Mouse (Mus musculus): ENCODE data around the gene Plekha4.

Plekha4 gene

GRCm38 (mm10) chr7:45538163-45539041 is 12.3 kb downstream of the Plekha4 start:
- in situ Hi-C loops (cut with MboI, MseI), result no loop called here

DNA sequence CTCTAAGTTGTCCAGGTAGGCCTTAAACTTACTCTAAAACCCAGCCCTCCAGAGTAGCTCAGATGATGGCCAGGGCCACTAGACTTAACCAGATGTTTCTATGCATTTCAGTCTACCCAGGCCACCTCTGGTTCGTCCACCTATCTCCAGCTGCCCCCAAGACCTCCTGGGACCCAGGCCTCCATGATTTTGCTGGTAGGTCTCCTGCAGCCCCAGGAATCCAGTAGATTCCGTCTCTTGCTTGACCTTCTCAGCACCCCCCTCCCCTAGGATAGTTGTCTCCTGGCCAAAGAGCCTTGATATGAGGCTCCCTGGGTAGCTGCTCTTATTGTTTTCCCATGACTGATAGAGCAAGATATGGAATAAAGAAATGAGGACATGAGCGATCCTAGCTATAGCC is 13.0 kb downstream of the Plekha4 start:
- in situ Hi-C loops (cut with MboI, MseI), result no loop called here

GRCm38 (mm10) chr7:45540213-45540612 is 14.1 kb downstream of the Plekha4 start:
- in situ Hi-C loops (cut with MboI, MseI), result no loop called here

- in situ Hi-C loops (cut with MboI, MseI), result no loop called here
These were observed 18.4 kb downstream of the Plekha4 start for GRCm38 (mm10) chr7:45544525-45544924.

- in situ Hi-C loops (cut with MboI, MseI), result loop anchor here (5.0 kb wide), 1 partner anchor 42 kb away; no protein-coding TSS in a partner anchor
These were observed 23.7 kb downstream of the Plekha4 start for GRCm38 (mm10) chr7:45549641-45550436.

DNA sequence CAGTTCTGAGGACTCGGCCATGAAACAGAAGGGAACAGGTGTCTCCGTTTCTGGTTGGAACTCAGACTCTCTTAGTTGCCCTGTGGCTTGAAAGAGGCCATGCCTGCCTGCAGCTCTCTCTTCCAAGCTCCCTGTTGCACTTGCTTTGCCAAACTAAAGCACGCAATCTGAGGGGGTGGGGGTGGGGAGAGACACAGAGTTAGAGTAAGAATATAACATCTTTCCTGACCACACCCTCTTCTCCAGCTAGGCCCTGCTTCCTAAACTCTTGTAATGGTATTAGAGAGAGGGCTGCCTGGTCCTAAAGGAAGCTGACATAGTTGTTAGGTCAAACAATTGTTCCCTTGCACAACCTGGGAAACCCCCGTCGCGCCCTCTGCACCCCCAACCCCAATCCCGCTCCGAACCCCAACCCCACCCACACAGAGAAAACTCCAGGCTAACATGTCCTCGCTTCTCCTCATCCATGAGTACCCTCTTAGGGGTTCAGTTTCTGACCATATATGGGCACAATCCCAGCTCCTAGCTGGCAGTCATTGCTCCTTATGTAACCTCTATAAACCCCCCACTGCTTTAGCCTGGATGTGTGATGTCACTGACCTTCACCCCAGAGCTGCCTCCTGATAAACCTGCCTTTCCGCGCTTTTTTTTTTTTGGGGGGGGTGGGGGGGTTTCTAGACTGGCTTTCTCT is 24.8 kb downstream of the Plekha4 start:
- in situ Hi-C loops (cut with MboI, MseI), result loop anchor here (5.0 kb wide), 1 partner anchor 41 kb away; no protein-coding TSS in a partner anchor

GRCm38 (mm10) chr7:45551512-45551883 is 25.4 kb downstream of the Plekha4 start:
- in situ Hi-C loops (cut with MboI, MseI), result loop anchor here (5.0 kb wide), 1 partner anchor 41 kb away; no protein-coding TSS in a partner anchor

- in situ Hi-C loops (cut with MboI, MseI), result loop anchor here (5.0 kb wide), 1 partner anchor 39 kb away; no protein-coding TSS in a partner anchor
These were observed 27.4 kb downstream of the Plekha4 start for GRCm38 (mm10) chr7:45553519-45553918.

DNA sequence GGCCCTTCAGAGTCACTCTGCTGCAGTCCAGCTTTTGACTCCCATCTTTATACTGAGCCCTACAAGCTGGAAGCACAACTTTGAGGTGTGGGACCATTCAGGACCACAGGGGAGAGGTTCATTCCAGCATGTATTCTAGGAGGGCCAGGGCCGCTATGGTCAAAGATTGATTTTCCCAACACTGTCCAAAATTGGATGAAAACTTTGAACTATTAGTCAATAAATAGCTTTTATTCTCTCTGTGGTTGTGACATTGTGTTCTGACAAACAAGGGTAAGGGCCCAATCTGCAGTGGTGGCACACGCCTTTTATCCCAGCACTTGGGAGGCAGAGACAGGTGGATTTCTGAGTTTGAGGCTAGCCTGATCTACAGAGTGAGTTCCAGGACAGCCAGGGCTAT is 27.9 kb downstream of the Plekha4 start:
- in situ Hi-C loops (cut with MboI, MseI), result loop anchor here (5.0 kb wide), 1 partner anchor 38 kb away; no protein-coding TSS in a partner anchor

- in situ Hi-C loops (cut with MboI, MseI), result loop anchor here (5.0 kb wide), 1 partner anchor 38 kb away; no protein-coding TSS in a partner anchor
These were observed 28.6 kb downstream of the Plekha4 start, which contains the start of gene Hsd17b14 for GRCm38 (mm10) chr7:45554744-45555143. Hsd17b14 (plus strand) TSS chr7:45554893.

- in situ Hi-C loops (cut with MboI, MseI), result no loop called here
These were observed 29.7 kb downstream of the Plekha4 start for GRCm38 (mm10) chr7:45555787-45556186.

- in situ Hi-C loops (cut with MboI, MseI), result no loop called here
These were observed 32.8 kb downstream of the Plekha4 start for GRCm38 (mm10) chr7:45558907-45559306.

DNA sequence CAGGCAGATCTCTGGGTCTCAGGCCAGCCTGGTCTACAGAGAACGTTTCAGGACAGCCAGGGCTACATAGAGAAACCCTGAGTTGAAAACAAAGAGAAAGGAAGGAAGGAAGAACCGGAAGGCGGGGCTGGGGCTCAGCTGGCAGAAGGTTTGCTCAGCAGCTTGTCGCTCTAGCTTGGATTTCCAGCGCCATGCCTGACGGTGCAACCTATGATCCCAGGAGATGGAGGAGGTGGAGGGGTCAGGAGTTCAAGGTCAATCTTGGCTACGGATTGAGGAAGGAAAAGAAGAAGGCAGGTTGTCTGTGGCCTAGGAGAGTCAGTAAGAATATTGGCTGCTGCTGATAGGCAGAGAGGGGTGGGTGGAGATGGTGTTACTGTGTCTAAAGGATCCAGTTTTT is 34.1 kb downstream of the Plekha4 start:
- in situ Hi-C loops (cut with MboI, MseI), result loop anchor here (5.0 kb wide), 1 partner anchor 83 kb away; no protein-coding TSS in a partner anchor

DNA sequence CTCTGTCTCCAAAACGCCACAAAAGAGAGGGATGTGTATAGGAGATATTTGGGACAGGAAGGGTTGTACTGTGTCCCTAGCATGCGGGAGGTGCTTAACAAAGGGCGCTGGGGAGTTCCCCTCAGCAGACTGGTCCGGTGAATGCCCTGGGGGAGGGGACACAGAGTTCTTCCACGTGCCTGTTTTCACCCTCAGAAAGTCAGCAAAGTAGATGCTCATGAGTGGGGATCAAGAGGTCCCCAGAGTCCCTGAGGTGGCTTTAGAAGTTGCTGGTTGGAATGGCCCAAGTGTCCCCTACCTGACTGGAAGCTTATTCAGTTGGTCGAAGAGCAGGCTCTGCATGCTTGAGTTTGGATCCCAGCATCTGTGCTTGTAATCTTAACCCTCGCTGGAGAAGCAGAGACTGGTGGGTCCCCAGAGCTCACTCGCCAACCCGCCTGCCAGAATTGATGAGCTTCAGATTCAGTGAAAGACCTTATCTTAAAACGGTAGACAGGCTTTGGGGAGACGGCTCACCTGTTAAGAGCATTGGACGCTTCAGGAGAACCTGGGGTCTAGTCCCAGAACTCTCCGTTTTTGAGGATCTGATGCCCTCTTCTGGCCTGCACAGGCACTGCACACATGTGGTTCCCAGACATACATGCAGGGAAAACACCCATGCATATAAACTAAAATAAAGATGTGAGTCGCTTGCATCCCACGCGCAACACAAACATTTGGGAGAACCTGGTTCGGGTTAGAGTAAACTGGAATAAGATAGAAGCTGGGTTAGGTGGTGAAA is 34.9 kb downstream of the Plekha4 start:
- in situ Hi-C loops (cut with MboI, MseI), result loop anchor here (5.0 kb wide), 1 partner anchor 84 kb away; no protein-coding TSS in a partner anchor

DNA sequence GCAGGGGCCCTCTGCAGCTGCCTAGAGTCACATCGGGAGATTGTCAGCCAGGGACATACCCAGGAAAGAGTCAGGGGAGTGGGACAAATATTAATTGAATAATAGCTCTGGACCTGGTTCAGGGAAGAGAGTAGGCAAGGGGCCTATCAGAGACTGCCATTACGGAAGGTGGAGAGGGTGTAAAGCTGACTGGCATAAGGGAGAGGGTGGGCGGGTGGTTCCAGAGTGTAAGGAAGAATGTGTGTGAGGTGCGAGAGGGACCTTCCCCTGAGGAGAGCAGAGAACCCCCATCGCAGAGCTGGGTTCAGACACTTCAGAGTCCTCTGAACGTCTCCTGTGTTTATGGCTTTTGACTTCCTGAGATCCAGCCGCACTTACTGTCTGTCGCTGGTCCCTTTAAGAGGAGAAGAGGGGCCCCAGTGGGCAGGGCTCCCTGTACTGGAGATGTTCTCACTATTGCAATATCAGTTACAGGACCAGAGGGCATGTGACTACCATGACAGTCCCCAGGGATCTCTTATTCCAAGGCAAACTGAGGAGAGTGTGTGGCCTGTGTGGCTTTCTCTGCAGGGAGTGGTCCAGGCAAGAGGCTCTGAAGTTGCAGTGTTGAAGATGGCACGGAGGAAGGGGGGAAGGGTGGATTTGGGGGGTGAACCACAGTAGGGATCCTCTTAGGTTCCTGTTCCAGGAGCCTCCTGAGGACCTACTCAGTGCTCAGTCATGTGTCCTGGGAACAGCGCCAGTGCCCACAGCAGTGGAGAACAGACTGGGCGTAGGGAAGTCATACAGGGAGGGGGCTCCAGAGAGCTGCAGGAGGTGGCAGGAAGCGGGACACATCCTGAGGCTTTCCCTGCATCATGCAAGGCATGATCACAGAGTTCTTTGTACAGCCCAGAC is 35.7 kb downstream of the Plekha4 start:
- in situ Hi-C loops (cut with MboI, MseI), result loop anchor here (5.0 kb wide), 1 partner anchor 85 kb away; no protein-coding TSS in a partner anchor

GRCm38 (mm10) chr7:45564811-45565210 is 38.7 kb downstream of the Plekha4 start:
- in situ Hi-C loops (cut with MboI, MseI), result loop anchor here (5.0 kb wide), 1 partner anchor 88 kb away; no protein-coding TSS in a partner anchor

DNA sequence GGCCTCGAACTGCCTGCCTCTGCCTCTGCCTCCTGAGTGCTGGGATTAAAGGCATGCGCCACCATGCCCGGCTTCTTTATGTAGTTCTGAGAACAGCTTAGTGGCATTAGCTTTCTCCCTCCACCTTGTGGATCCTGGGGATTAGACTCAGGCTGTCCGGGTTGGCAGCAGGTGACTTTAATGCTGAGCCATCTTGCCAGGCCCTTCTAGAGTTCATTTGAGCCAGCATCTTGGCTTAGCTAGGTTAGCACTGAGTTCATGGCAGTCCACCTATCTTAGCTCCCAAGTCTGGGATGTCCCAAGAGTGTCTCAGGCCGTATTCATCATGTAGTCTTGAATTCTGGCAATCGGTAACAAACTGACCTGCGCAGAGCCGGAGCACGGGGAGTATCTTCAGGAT is 39.3 kb downstream of the Plekha4 start:
- in situ Hi-C loops (cut with MboI, MseI), result no loop called here

- in situ Hi-C loops (cut with MboI, MseI), result no loop called here
These were observed 41.1 kb downstream of the Plekha4 start for GRCm38 (mm10) chr7:45567112-45567779.
